Mouse (Mus musculus): Measurements from ENCODE around the gene Macf1. TPM values are rescaled to one million over a fixed set of nuclear protein-coding genes. Genes with fewer than 3 reads are reported as not detected.

The Macf1 gene
- total RNA-seq, 2 experiments from 2014 or later: 76.5 to 88.0 TPM

DNA sequence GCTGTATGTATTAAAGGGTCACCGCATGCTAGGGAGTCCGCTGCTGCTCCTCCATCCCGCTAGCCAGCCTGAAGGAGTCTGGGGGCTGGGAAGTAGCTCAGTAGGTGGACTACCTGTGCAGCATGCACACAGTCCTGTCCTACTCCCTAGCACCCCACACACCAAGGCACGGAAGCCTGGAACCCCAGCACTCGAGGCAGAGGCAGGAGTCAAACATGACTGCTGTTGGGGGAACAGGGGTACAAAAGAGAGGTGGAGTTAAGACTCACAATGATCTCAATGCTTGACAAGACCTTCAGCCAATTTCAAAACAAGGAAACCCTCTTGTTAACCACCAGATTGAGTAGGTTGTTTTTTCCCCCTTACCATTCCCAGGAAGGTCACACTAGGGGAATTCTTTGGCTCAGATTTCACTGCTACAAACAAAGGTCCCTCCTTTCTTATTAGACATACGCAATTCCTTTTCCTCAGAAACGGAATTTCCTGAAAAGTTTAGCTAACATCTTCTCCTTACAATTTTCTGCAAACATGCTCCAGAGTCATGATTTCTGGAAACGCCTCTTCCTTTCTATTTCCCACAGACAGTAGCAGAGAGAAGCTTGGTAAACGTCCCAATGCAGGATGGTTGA, 256.8 kb downstream of the Macf1 start:
- DNase-seq: no peak
- intact Hi-C loops (cut with DNase I; ENCODE audit: low total_unique reads): no loop called here

DNA sequence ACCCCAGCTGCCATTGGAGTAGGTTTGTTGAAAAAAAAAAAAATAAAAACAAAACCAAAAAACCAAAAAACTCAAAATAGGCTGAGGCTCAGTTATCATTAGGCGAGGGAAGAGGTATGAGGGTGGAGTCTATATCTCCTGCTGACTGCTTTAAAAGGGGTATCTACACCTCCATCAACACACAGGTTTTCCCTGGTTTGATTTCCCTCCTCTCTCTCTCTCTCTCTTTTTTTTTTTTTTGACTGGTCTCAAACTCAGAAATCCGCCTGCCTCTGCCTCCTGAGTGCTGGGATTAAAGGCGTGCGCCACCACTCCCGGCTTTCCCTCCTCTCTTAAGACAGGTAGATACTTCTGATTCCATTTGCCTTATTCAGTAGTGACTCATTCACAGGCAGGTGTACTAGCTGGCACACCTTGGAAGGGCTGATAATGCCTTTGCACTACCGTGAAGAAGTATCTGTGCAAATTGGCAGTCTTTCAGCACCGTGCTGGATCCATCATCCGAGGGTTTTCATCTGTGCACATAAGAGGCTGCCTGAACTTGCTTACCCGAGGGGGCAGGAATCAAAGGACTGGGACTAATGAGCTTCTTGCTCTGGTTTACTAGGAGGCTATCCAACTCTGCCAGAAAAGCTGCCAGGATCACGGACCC, 257.6 kb downstream of the Macf1 start:
- intact Hi-C loops (cut with DNase I; ENCODE audit: low total_unique reads): no loop called here

DNA sequence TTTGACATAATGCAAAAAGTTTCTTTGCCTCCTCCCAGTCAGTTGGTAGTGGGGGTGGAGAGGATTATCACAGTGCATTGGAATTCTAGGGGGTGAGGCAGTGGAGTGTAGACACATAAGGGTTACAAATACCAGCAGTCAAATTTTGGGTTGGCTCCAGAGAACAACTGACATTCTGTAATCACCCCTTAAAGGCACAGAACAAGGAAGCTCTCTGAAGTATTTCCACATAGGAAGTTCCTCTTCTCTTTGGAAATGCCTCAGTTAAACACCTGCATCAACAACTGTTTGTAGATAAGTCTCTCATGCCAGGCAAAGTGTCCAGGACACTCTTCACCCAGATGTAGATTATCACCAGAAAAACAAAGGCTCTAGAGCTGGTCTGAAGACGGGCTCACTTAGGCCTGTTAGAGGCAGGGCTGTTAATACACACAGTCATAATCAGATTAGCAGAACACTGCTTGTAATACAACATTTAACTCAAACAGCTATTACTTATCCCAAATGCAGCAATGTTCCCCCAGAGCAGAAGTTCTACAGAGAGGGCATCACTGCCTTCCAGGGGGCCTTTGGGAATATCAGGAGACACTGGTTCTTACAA, 258.4 kb downstream of the Macf1 start:
- intact Hi-C loops (cut with DNase I; ENCODE audit: low total_unique reads): no loop called here

More for the DNA sequence above, 257.6 kb downstream of the Macf1 start:
- DNase-seq: no peak

DNA sequence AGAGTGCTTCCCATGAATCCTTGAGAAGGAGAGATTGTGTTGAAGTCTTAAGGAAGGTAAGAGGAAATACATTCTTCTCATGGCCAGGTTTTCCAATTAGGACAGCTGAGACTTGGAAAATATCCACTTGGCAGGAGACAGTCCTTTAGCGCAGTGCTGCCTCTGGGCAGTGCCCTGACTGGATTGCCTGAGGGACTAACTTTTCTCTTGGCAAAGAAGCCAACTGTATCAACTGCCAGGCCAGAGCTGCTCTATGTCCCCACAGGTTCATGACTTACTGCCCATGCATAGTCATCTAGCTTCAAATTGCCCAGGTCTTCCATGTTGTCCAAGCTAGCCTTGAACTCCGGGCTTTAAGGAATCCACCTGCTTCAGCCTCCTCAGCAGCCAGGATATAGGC, 260.1 kb downstream of the Macf1 start:
- DNase-seq: no peak
- intact Hi-C loops (cut with DNase I; ENCODE audit: low total_unique reads): no loop called here

More for the DNA sequence above, 258.4 kb downstream of the Macf1 start:
- DNase-seq: no peak

DNA sequence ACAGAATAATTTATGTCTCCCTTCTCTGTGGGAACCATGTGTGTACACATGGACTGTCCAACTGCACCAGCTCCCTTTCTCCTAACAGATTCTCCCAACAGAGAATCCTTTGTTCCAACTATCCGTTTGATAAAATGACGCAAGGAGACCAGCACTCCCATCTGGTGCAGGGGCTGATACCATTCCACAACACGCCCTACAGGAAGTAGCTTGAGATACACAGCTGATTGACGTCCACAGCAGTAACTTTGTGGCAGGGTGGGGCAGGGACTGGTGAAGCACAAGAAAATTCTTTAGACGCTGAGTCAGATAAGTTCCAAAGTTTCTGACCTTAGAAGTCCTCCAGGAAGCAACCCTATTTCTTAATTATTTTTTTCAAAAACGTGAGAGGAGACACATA, 261.3 kb downstream of the Macf1 start:
- peak; percentile 27 for DNase-seq
- intact Hi-C loops (cut with DNase I; ENCODE audit: low total_unique reads): no loop called here

DNA sequence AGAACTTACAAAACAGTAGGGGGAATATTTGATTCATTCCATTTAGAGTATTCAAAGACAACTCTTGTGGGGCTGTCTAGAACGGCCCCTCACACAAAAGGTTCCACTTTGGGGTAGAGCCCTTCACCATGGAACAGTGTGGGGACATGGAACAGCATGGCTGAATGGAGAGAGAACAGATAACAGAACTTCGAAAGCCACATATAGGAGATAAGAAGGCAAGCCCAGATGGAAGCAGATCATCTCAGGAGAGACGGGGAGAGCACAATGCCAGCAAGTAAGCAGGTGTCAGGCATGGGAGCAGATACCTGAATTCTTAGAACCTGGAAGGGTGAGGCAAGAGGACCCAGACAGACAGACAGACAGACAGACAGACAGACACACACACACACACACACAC, 266.1 kb downstream of the Macf1 start:
- DNase-seq: no peak
- intact Hi-C loops (cut with DNase I; ENCODE audit: low total_unique reads): no loop called here

DNA sequence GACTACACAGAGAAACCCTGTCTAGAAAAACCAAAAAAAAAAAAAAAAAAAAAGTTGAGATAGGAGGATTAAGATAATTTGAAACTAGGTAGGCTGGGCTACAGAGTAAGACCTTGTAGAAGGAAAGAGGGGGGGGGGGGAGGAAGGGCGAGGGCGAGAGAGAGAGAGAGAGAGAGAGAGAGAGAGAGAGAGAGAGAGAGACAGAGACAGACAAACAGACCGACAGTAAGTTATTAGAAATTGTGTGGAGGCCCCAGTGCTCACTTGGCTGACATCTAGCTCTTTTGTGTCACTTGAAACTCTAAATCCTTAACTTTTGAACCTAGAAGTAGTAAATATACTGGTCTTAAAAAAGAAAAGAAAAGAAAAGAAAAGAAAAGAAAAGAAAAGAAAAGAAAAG, 266.7 kb downstream of the Macf1 start:
- no peak for DNase-seq
- intact Hi-C loops (cut with DNase I; ENCODE audit: low total_unique reads): no loop called here

DNA sequence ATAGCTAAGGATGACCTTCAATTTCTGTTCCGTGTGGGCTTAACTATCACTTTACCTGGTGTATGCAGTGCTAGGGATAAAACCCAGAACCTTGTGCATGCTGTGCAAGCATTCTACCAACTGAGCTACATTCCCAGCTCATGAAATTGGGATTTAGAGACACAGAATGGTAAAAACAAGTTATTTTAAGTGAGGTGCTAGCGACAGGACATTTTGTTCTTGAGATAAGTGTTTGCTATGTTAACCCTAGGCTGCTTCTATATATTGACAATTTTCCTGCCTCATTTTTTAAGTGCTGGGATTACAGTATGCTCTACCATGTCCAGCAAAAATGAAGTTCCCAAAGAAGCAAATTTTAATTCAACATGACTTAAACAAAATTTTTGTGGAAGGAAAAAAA, 267.3 kb downstream of the Macf1 start:
- DNase-seq: no peak
- intact Hi-C loops (cut with DNase I; ENCODE audit: low total_unique reads): no loop called here

DNA sequence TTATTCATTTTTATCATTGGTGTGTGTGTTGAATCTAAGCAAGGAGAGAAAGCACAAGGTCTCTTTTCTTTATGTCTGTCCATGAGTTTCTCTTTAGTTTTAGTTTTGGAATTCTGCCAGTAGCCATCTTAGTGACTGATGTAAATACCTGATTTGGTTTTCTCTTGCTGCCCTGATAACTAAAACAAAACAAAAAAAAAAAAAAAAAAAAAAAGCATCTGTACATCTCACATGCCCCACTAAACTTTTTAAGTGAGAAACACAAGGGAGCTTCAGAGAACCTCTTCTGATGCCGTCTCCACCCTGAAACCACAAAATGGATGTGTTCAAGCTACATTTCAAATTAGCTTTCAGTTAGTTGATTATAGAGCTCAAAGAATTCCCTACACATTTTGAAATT, 268.6 kb downstream of the Macf1 start:
- intact Hi-C loops (cut with DNase I; ENCODE audit: low total_unique reads): no loop called here

DNA sequence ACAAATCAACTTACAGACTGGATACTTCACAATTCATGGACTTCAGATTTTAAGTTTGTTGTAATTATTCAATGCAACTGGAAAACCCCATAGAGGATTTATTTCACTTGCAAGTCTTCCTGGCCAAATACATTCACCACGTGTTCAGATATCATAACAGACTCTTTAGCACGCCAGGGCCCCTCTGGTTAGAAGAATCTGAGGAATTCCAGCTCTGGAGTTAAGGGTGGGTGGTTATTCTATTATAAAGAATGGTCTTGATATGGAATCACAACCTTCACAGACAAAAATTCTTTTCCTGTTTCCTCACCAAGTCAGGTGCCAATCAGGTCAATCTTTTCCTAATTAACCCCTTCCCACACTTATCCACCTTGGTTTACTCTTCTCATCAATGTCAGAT, 270.3 kb downstream of the Macf1 start:
- intact Hi-C loops (cut with DNase I; ENCODE audit: low total_unique reads): no loop called here
- DNase-seq: no peak

More for the DNA sequence above, 268.6 kb downstream of the Macf1 start:
- no peak for DNase-seq

DNA sequence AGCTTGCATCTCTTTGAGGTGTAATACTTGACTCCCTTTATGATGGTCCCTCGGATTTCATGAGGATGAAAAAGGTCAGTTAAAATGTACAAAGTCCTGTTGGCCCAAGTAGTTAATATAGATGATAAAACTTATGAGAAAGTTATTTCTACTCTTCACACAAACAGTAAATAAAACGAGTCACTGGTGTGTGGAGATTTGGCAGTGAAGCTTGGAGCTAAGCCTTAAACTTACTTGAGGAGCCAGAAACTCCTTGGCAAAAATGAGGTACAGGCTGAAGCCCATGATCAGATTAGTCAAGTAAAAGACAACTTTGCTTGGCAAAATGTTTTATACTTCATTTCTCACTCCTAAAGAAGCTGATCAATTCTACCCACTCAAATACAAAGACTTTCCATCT, 271.2 kb downstream of the Macf1 start:
- intact Hi-C loops (cut with DNase I; ENCODE audit: low total_unique reads): no loop called here
- no peak for DNase-seq

DNA sequence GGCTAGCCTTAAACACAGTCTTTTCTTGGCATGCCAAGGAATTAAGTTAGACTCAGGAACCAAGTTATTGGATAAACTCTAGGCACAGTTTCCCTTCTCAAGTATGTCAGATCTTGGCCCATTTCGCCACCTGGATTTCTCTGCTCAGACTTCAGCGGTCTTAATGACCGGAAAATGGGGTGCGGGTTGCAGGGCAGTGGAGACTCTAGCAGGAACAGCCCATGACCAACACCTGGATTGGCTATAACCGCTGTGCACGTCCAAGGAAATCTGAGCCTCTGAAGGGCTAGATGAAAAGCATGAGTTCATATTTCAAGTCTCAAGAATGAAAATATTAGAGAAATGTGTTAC, 271.7 kb downstream of the Macf1 start:
- intact Hi-C loops (cut with DNase I; ENCODE audit: low total_unique reads): no loop called here
- DNase-seq: no peak

DNA sequence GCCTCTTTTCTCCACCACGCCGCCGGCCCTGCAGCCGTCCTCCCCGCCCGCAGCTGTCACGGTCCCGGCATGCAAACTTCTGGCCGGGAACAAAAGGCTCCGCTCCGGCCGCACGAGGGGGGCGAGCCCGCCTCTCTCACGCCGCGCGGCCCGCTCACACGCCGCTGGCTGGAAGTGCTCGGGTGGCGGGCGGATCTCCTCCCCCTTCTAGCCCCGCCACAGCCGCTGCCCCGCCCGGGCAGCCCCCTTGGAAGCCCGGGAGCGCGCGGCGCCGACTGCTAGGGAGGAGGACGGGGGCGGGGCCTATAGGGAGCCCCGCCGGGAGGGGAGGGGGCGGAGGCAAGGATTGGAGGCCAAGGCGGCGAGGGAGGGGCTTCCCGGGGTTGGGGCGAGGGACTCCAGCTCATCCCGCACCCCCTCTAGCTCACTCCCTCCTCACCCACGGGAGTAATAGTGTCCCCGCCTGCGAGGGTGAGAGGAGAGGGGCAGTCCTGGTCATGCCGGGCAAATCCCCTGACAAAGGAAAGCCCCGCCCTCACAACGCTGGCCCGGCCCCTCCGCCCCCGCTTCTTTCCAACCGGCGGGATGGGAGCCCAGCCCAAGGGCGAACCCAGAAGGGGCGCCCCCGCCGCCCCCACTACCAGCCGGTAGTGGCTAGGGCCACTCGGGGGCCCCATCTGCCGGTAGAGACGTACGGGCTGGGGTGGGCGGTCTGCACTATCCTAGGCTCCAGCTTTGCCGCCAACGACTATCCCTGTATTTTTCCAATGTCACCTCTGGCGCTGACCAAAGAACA, 272.2 kb downstream of the Macf1 start:
- intact Hi-C loops (cut with DNase I; ENCODE audit: low total_unique reads): no loop called here
- DNase-seq: peak; percentile 93

DNA sequence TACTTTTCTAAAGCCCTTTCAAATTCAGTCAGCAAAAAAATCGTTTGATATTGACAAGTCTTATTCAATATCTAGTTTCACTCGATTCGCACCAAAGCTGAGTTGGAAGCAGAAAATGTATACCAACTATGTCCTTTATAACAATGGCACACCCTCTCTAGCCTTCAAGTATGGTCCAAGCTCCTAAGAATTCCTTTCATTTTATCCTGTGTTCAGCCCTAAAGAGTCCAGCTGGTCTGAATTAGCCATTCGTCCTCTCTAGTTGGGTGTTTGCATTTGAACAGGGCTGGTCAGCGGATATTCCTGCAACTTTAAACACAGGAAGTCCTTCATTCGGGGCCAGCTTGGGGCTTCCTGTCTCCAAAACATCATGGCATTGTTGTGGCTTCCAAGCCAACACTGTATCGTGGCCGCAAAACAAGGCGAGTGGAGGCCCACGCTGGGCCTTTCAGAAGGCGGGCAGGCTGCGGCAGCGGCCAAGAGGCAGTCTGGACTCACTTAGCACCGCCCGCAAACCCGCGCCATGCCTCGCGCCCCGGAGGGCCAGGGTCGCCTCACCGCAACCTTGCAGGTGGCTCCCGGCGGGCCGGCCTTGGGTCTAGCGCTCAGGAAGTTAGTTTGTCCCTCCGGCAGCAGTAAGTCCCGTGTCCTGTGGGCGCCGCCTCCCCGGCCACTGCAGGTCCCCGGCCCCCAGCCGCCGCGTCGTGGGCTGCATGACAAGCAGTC, 273.0 kb downstream of the Macf1 start:
- no peak for DNase-seq
- intact Hi-C loops (cut with DNase I; ENCODE audit: low total_unique reads): no loop called here

DNA sequence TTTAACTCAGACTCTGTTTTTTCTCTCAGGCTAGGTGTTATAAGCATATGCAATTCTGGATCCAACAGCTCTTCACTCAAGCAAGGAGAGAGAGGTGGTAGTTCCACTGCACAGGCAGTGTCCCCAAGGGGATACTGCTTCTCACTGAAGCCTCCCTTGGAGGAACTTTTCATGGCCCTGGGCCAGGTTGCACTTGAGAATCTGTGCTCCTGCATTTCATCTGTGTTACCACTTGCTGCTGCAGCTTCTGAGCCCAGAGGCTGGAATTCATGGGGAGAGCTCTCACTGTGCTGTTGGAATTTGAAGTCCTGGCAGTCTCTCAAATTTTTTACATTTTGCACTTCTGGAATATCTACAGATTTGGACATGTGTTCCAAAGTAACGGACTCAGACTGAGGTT, 274.4 kb downstream of the Macf1 start:
- peak; percentile 35 for DNase-seq
- intact Hi-C loops (cut with DNase I; ENCODE audit: low total_unique reads): no loop called here

DNA sequence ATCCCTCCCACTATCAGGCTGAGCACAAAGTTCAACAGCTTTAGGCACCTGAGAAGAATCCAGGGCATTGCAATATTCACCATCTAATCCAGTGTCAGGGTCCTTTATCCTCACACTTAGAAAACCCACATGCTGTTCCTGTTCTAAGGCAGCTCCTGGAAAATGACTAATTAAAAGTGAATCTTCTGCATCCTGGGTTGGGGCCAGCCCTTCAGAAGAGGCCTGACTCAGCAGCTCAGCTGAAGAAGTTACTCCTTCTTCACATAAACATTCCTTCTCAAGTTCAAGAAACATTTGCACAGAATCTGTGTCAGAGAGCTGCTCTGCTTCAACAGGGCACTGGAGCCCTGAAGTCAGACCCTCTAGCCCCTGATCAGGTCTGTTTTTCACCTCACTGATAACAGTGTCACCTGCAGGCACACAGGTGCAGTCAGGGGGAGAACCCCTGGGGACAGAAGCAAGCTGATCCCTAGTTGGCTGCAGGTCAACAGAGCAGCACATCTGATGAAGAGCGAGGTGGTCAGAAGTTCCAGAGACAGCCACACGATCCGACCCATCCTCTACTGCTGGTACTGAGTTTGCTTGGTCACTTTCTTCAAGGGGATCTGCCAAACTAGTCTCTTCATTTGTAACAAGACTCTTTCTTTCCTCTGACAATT, 275.0 kb downstream of the Macf1 start:
- intact Hi-C loops (cut with DNase I; ENCODE audit: low total_unique reads): no loop called here
- no peak for DNase-seq

DNA sequence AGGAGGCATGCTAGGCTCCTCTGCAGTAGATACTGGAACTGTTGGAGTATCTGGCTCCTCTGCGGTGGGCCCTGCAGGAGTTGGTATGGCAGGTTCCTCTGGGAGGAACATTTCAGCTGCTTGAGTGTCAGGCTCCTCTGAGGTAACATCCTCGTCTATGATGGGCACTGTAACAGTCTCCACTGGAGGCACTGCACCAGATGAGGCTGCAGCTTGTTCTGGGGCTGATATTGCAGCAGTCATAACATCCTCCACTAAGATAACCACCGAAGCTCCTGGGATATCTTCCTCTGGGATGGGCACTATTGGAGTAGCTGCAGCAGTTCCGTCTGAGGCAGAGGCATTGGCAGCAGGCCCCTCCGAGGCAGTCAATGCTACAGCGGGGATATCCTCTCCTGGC, 276.4 kb downstream of the Macf1 start:
- intact Hi-C loops (cut with DNase I; ENCODE audit: low total_unique reads): no loop called here
- DNase-seq: no peak

DNA sequence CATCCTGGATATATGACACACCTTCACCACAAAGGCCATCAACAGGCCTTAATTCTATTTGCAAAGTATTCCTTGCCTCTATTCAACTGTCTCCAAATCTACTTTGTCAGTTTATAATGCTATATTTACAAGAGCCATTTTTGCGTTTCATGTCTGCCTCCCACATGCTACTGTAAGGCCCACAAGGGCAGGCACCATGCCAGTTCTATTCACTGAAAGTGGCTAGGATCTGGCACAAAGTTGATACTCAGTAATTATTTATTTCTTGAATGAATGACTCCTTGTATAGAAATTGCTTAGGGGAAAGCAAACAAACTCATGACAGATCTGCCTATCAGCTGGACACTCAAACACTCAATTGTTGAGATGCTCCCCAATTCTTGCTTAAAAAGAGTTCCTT, 280.1 kb downstream of the Macf1 start:
- peak; percentile 7 for DNase-seq
- intact Hi-C loops (cut with DNase I; ENCODE audit: low total_unique reads): no loop called here

DNA sequence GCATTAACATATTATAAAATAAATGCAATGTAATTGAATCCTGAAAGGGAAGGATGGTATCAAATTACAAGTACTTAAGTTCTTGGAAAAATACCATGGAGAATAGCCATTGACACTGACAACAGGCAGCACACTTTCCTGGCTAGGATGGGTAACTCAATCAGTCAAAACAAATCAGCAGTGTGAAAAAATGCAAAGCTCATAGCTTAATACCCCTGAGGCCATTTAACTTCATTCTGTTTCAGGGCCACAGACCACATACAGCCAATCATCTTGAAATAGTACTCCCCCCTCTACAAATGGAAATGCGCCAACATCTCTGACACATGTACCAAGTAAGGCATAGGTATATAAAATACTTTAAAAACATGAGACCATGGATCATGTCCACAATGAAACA, 281.9 kb downstream of the Macf1 start:
- intact Hi-C loops (cut with DNase I; ENCODE audit: low total_unique reads): no loop called here
- no peak for DNase-seq

Data from gastrocnemius, postnatal 14 days (tissue).